Mouse (Mus musculus) heart, embryonic 14.5 days (tissue): ENCODE data around the gene Evc. TPM values are rescaled to one million over a fixed set of nuclear protein-coding genes. Genes with fewer than 3 reads are reported as not detected.

Source experiments
- ATAC-seq: fragments of 200-750 bp; cut with Nextera tagmentation; 2 replicates; pipeline ENCODE4 v1.8.0; 2017; ENCODE audit warnings: low read depth, moderate TSS enrichment; ENCODE audit not compliant: insufficient number of reproducible peaks, insufficient read depth, low FRiP score
- H3K27ac ChIP-seq, 2 experiments: fragments of 200-500 bp in 1 of 2; fragments of 300-500 bp in 1 of 2; sonication (generic) in 1 of 2; replicated peaks in 1 of 2; 2 replicates each; pipeline ENCODE4 v1.5.1; 2012 to 2014; ENCODE audit warnings: low read depth in 2 of 2, low read length in 2 of 2, control low read depth in 1 of 2, mild to moderate bottlenecking in 1 of 2, mixed read lengths in 1 of 2; ENCODE audit not compliant: control insufficient read depth in 1 of 2, insufficient read depth in 1 of 2
- H3K27me3 ChIP-seq: fragments of 300-500 bp; sonication (generic); 2 replicates; pipeline ENCODE4 v1.6.1; 2014; ENCODE audit warnings: mild to moderate bottlenecking, low read length, control low read depth; ENCODE audit not compliant: control insufficient read depth, insufficient read depth
- H3K36me3 ChIP-seq: fragments of 300-500 bp; sonication (generic); 2 replicates; pipeline ENCODE4 v1.6.1; 2014; ENCODE audit warnings: mild to moderate bottlenecking, control low read depth, low read length, mixed read lengths; ENCODE audit not compliant: control insufficient read depth, insufficient read depth
- H3K4me1 ChIP-seq, 2 experiments: fragments of 200-500 bp in 1 of 2; fragments of 300-500 bp in 1 of 2; sonication (generic) in 1 of 2; 2 replicates each; pipeline ENCODE4 v1.6.1; 2012 to 2014; ENCODE audit warnings: low read length in 2 of 2, control low read depth in 1 of 2, mixed read lengths in 1 of 2; ENCODE audit not compliant: control insufficient read depth in 2 of 2, insufficient read depth in 2 of 2
- H3K4me2 ChIP-seq: fragments of 300-500 bp; sonication (generic); 2 replicates; pipeline ENCODE4 v1.6.1; 2014; ENCODE audit warnings: mild to moderate bottlenecking, low read length
- H3K4me3 ChIP-seq, 2 experiments: fragments of 200-500 bp in 1 of 2; fragments of 300-500 bp in 1 of 2; sonication (generic) in 1 of 2; 2 replicates each; pipeline ENCODE4 v1.5.1; 2012 to 2014; ENCODE audit warnings: low read length in 2 of 2, mild to moderate bottlenecking in 2 of 2, control low read depth in 1 of 2, low read depth in 1 of 2, moderate library complexity in 1 of 2; ENCODE audit not compliant: control insufficient read depth in 1 of 2, insufficient read depth in 1 of 2
- H3K9ac ChIP-seq: fragments of 300-500 bp; sonication (generic); 2 replicates; pipeline ENCODE4 v1.6.1; 2014; ENCODE audit warnings: mild to moderate bottlenecking, low read length
- H3K9me3 ChIP-seq: fragments of 300-500 bp; sonication (generic); 2 replicates; pipeline ENCODE4 v1.6.1; 2016; ENCODE audit warnings: low read length, control low read depth; ENCODE audit not compliant: control insufficient read depth
- WGBS: fragments of 180-500 bp; shearing (Covaris S2); extraction: QIAGEN DNeasy Blood & Tissue Kit; methylation state at CpG from one replicate; pipeline ENCODE4 v1.1.7; 2014; 5-methylcytosine and 5-hydroxymethylcytosine counted together
- polyA plus RNA-seq: library from polyadenylated mRNA; unstranded; fragments of >200 nt; fragmentation: Nextera tagmentation; extraction: Ambion mirVana; gene quantifications from 2 replicates; pipeline ENCODE4 v1.2.1, GENCODE M21; 2014

Evc gene
- polyA plus RNA-seq, 1 experiment from 2014 or later, result 3.7 TPM

- H3K9ac ChIP-seq, result no peak overlapping the region
- H3K36me3 ChIP-seq, result no peaks in the 10 kb centered on the region
- WGBS, result 72% methylated on average over 4 of the region's 4 CpGs
- H3K4me2 ChIP-seq, result no peak overlapping the region
- no peak overlapping the region for H3K4me3 ChIP-seq
- no peak overlapping the region for H3K27ac ChIP-seq
- no peaks in the 10 kb centered on the region for H3K9me3 ChIP-seq
- peaks cover 4 to 6% of the 10 kb centered on the region in 2 experiments; a peak in 2 of 4 replicates for H3K4me1 ChIP-seq
- no peak for ATAC-seq
- peaks cover 6% of the 10 kb centered on the region; the same call in 1 of the 2 replicates for H3K27me3 ChIP-seq
Observed at GRCm38 (mm10) chr5:37332066-37332465, 4.6 kb downstream of the Evc start.

GRCm38 (mm10) chr5:37331133-37331505 lies 5.6 kb downstream of the Evc start:
- Histone ChIP-seq H3K9ac (no peak overlapping the region), H3K4me3 (no peak overlapping the region), H3K27ac (no peak overlapping the region), H3K27me3 (peaks cover 5% of the 10 kb centered on the region; the same call in 1 of the 2 replicates), H3K4me2 (no peak overlapping the region), H3K9me3 (no peaks in the 10 kb centered on the region), H3K4me1 (peaks cover under 1 to 2% of the 10 kb centered on the region in 2 experiments; a peak in 2 of 4 replicates), H3K36me3 (0 out of 2 replicates have a peak, but pooled peaks cover 1% of the 10 kb centered on the region)
- no peak for ATAC-seq
- WGBS, result 86% methylated on average over 2 of the region's 2 CpGs

GRCm38 (mm10) chr5:37330449-37331132 lies 6.1 kb downstream of the Evc start:
- ATAC-seq, result no peak
- H3K4me3 ChIP-seq, result no peak overlapping the region
- H3K9ac ChIP-seq, result no peak overlapping the region
- H3K4me1 ChIP-seq, result no peaks in the 10 kb centered on the region; a peak in 1 of 4 replicates
- no peaks in the 10 kb centered on the region for H3K9me3 ChIP-seq
- H3K36me3 ChIP-seq, result 0 out of 2 replicates have a peak, but pooled peaks cover 6% of the 10 kb centered on the region
- no peak overlapping the region for H3K4me2 ChIP-seq
- no peak overlapping the region for H3K27ac ChIP-seq
- H3K27me3 ChIP-seq, result peaks cover 2% of the 10 kb centered on the region; the same call in 1 of the 2 replicates
- WGBS, result 77% methylated on average over 8 of the region's 8 CpGs

- 0 out of 2 replicates have a peak, but pooled peaks cover 11% of the 10 kb centered on the region for H3K36me3 ChIP-seq
- no peaks in the 10 kb centered on the region for H3K27me3 ChIP-seq
- H3K4me1 ChIP-seq, result no peaks in the 10 kb centered on the region
- no peak for ATAC-seq
- H3K4me3 ChIP-seq, result no peak overlapping the region
- H3K27ac ChIP-seq, result no peak overlapping the region
- no peak overlapping the region for H3K9ac ChIP-seq
- WGBS, result 51% methylated on average over 6 of the region's 6 CpGs
- no peaks in the 10 kb centered on the region for H3K9me3 ChIP-seq
- H3K4me2 ChIP-seq, result no peak overlapping the region
Observed at GRCm38 (mm10) chr5:37326675-37327074, 10.0 kb downstream of the Evc start.

GRCm38 (mm10) chr5:37320761-37321160 lies 15.9 kb downstream of the Evc start:
- Histone ChIP-seq H3K4me1 (no peaks in the 10 kb centered on the region), H3K27me3 (no peaks in the 10 kb centered on the region), H3K9ac (no peak overlapping the region), H3K9me3 (peaks cover 6% of the 10 kb centered on the region), H3K4me3 (no peak overlapping the region), H3K4me2 (no peak overlapping the region), H3K36me3 (peaks cover 11% of the 10 kb centered on the region; the same call in 1 of the 2 replicates), H3K27ac (no peak overlapping the region)
- WGBS, result 64% methylated on average over 4 of the region's 4 CpGs
- no peak for ATAC-seq

GRCm38 (mm10) chr5:37320174-37320573 lies 16.5 kb downstream of the Evc start:
- no peak overlapping the region for H3K27ac ChIP-seq
- H3K4me3 ChIP-seq, result no peak overlapping the region
- no peak overlapping the region for H3K9ac ChIP-seq
- ATAC-seq, result no peak
- no peaks in the 10 kb centered on the region for H3K4me1 ChIP-seq
- H3K36me3 ChIP-seq, result peaks cover 13% of the 10 kb centered on the region; the same call in 1 of the 2 replicates
- 62% methylated on average over 3 of the region's 3 CpGs for WGBS
- no peak overlapping the region for H3K4me2 ChIP-seq
- peaks cover 12% of the 10 kb centered on the region for H3K9me3 ChIP-seq
- no peaks in the 10 kb centered on the region for H3K27me3 ChIP-seq

- Histone ChIP-seq H3K4me2 (no peak overlapping the region), H3K9ac (no peak overlapping the region), H3K4me1 (no peaks in the 10 kb centered on the region), H3K27ac (no peak overlapping the region), H3K27me3 (no peaks in the 10 kb centered on the region), H3K4me3 (no peak overlapping the region), H3K9me3 (peaks cover 20% of the 10 kb centered on the region), H3K36me3 (peaks cover 18% of the 10 kb centered on the region; the same call in 1 of the 2 replicates)
- 82% methylated on average over 6 of the region's 6 CpGs for WGBS
- no peak for ATAC-seq
Observed at GRCm38 (mm10) chr5:37318715-37319114, 18.0 kb downstream of the Evc start.
